In the genomic region with DNA sequence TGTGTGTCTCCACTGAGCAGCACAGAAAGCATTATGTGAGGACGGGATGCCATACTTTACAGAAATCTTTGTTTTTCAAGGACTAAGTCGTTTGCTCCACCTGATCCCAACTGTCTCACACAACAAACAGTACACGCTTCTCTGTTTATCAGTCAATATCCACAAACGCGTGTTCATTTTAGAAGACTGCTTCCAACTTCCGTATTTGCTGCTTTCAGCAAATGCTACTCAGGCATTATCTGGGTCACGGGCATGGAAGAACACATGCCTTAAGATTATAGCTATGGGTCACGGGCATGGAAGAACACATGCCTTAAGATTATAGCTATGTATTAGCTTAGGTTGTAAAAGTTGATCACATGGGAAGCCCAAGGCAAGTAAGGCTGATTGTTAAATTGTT, we compare ENCODE assay signal across 32 mouse cellular contexts.
"Had no signal": no experiment of that assay in that cellular context is flagged by ENCODE, and none has a peak within 500 bp of the region (broad histone marks: within the 10 kb centered on the region; RNA-seq: fewer than 3 reads in every experiment).

No protein-coding gene starts in this region.

- H3K4me2 ChIP-seq: heart, embryonic 11.5 days; heart, embryonic 12.5 days; heart, embryonic 13.5 days; heart, embryonic 15.5 days; hindbrain, embryonic 12.5 days; hindbrain, embryonic 13.5 days; hindbrain, embryonic 14.5 days; hindbrain, embryonic 15.5 days; intestine, embryonic 15.5 days; kidney, embryonic 15.5 days had no signal

- H3K4me1 ChIP-seq: heart, embryonic 12.5 days; heart, embryonic 15.5 days; hindbrain, embryonic 10.5 days; hindbrain, embryonic 12.5 days; hindbrain, embryonic 13.5 days; hindbrain, embryonic 15.5 days; intestine, embryonic 15.5 days; kidney, embryonic 15.5 days had no signal

- H3K27me3 ChIP-seq: heart, embryonic 12.5 days; heart, embryonic 13.5 days; heart, embryonic 15.5 days; hindbrain, embryonic 15.5 days; intestine, embryonic 15.5 days had no signal

- H3K36me3 ChIP-seq: heart, embryonic 10.5 days; heart, embryonic 12.5 days; heart, embryonic 13.5 days; heart, embryonic 15.5 days; hindbrain, embryonic 10.5 days; hindbrain, embryonic 12.5 days; hindbrain, embryonic 13.5 days; hindbrain, embryonic 15.5 days; intestine, embryonic 15.5 days; kidney, embryonic 15.5 days had no signal

- H3K27ac ChIP-seq: heart, embryonic 10.5 days; heart, embryonic 13.5 days; heart, embryonic 15.5 days; hindbrain, embryonic 10.5 days; hindbrain, embryonic 12.5 days; hindbrain, embryonic 13.5 days; hindbrain, embryonic 14.5 days; hindbrain, embryonic 15.5 days; hindbrain, postnatal 0 days; intestine, embryonic 15.5 days; kidney, embryonic 15.5 days; kidney, postnatal 0 days; layer of hippocampus, adult 2 months; left cerebral cortex, adult 2 months had no signal

- H3K9me3 ChIP-seq: heart, embryonic 10.5 days; heart, embryonic 12.5 days; heart, embryonic 13.5 days; heart, embryonic 15.5 days; hindbrain, embryonic 10.5 days; hindbrain, embryonic 12.5 days; hindbrain, embryonic 13.5 days; hindbrain, embryonic 15.5 days; intestine, embryonic 15.5 days; kidney, embryonic 15.5 days had no signal

- ATAC-seq: hindbrain, embryonic 16.5 days; hindbrain, postnatal 0 days; inflammation-experienced regulatory T-cells, adult 6 months; intestine, embryonic 15.5 days had no signal

- DNase-seq: heart, postnatal 10 days; heart, postnatal 14 days; heart, postnatal 36 days; kidney, adult 11 months; kidney, adult 18-20 months; kidney, adult 2 months; kidney, adult 8-10 months; kidney, adult 9 months; kidney, postnatal 10 days; kidney, postnatal 14 days; kidney, postnatal 36 days; kidney, postnatal 4 days; layer of hippocampus, adult 9-11 months; layer of hippocampus, postnatal 36 days had no signal

- H3K4me3 ChIP-seq: heart, embryonic 10.5 days; heart, embryonic 12.5 days; heart, embryonic 13.5 days; heart, embryonic 15.5 days; hindbrain, embryonic 10.5 days; hindbrain, embryonic 12.5 days; hindbrain, embryonic 13.5 days; hindbrain, embryonic 15.5 days; intestine, embryonic 15.5 days; kidney, embryonic 15.5 days; layer of hippocampus, adult 2 months; left cerebral cortex, adult 2 months had no signal

- H3K9ac ChIP-seq: heart, embryonic 12.5 days; heart, embryonic 13.5 days; heart, embryonic 15.5 days; hindbrain, embryonic 12.5 days; hindbrain, embryonic 13.5 days; hindbrain, embryonic 14.5 days; hindbrain, embryonic 15.5 days; intestine, embryonic 15.5 days; kidney, embryonic 15.5 days had no signal
